Mouse (Mus musculus) embryonic facial prominence, embryonic 11.5 days (tissue): ENCODE results near the gene Trim43a. TPM values are rescaled to one million over a fixed set of nuclear protein-coding genes. Genes with fewer than 3 reads are reported as not detected.
"Not testable (repeated sequence)": the region's sequence is repeated elsewhere in the genome, so short reads cannot be mapped to it uniquely, and the experiment has no call there.

Source experiments
- ATAC-seq: fragments of 200-750 bp; cut with Nextera tagmentation; replicated peaks from 2 replicates; pipeline ENCODE4 v1.8.0; 2017; ENCODE audit warnings: low read depth; ENCODE audit not compliant: insufficient number of reproducible peaks, low FRiP score, low TSS enrichment
- DNase-seq: peaks from one replicate; pipeline ENCODE4 v3.0.0-alpha.2; 2015; ENCODE audit warnings: low spot score
- H3K27ac ChIP-seq: fragments of 300-500 bp; sonication (generic); replicated peaks from 2 replicates; pipeline ENCODE4 v1.5.1; 2014; ENCODE audit warnings: mild to moderate bottlenecking, low read depth, low read length, control low read depth
- H3K27me3 ChIP-seq: fragments of 300-500 bp; sonication (generic); 2 replicates; pipeline ENCODE4 v1.6.1; 2014; ENCODE audit warnings: mild to moderate bottlenecking, low read length, moderate library complexity, mixed read lengths; ENCODE audit not compliant: control insufficient read depth, insufficient read depth
- H3K36me3 ChIP-seq: fragments of 300-500 bp; sonication (generic); replicated peaks from 2 replicates; pipeline ENCODE4 v1.6.1; 2014; ENCODE audit warnings: low read depth, mild to moderate bottlenecking, low read length, moderate library complexity, mixed read lengths; ENCODE audit not compliant: control insufficient read depth, insufficient read depth
- H3K4me1 ChIP-seq: fragments of 300-500 bp; sonication (generic); 2 replicates; pipeline ENCODE4 v1.6.1; 2014; ENCODE audit warnings: low read length, mixed read lengths; ENCODE audit not compliant: control insufficient read depth, insufficient read depth
- H3K4me2 ChIP-seq: fragments of 300-500 bp; sonication (generic); 2 replicates; pipeline ENCODE4 v1.6.1; 2014; ENCODE audit warnings: low read depth, mild to moderate bottlenecking, control low read depth, low read length, moderate library complexity
- H3K4me3 ChIP-seq: fragments of 300-500 bp; sonication (generic); 2 replicates; pipeline ENCODE4 v1.5.1; 2014; ENCODE audit warnings: low read depth, low read length, control low read depth
- H3K9ac ChIP-seq: fragments of 300-500 bp; sonication (generic); replicated peaks from 2 replicates; pipeline ENCODE4 v1.6.1; 2014; ENCODE audit warnings: mild to moderate bottlenecking, control low read depth, low read length
- H3K9me3 ChIP-seq: fragments of 300-500 bp; sonication (generic); replicated peaks from 2 replicates; pipeline ENCODE4 v1.6.1; 2016; ENCODE audit warnings: mild to moderate bottlenecking, low read length, inconsistent platforms, mixed read lengths; ENCODE audit not compliant: control insufficient read depth
- WGBS: fragments of 180-500 bp; shearing (Covaris S2); extraction: QIAGEN DNeasy Blood & Tissue Kit; methylation state at CpG from one replicate; pipeline ENCODE4 v1.1.7; 2014; 5-methylcytosine and 5-hydroxymethylcytosine counted together
- polyA plus RNA-seq: library from polyadenylated mRNA; unstranded; fragments of >200 nt; fragmentation: Nextera tagmentation; extraction: Ambion mirVana; gene quantifications from 2 replicates; pipeline ENCODE4 v1.2.1, GENCODE M21; 2014

Trim43a gene
- polyA plus RNA-seq, 1 experiment from 2014 or later = not detected

DNA sequence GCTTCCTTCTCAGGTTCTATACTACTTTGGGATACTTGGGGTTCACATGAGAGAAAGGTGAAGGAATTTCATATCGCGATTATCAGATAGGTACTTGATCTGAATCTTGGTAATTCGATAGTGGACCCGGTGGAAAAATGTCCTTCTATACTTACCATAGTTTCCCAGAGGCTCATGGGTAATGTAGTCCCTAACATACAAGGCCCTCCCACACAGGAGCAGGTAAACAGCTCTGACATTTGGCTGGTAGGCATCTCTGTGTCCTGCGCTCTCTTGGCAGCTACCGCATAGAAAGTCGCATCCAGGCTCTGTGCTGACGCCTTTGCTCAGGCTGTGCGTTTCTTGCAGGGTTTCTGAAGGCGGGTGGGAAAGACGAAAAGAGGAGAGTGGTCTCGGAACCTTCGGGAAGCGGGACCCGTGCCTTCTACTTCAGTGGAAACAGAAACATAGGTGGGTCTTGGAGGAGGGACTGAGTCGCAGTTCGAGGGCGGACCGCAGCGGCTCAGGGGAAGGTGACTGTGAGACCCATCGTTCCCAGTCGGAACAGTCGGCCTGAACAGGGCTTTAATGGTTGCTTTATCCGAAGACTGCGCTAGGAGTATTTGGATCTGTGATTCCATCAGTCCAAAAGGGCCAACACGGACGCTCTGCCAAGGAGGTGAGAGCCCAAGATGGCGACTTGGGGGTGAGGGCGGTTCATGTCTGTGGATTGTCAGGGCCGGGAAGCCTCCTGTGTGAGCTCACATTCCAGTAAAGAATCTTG lies 32.7 kb upstream of the Trim43a start, which contains the start of gene Zfp949:
TSS of gene Zfp949 (plus strand) at position 170 of the 763 bp plus-strand sequence.
- no peaks in the 10 kb centered on the region for H3K9me3 ChIP-seq
- no peaks in the 10 kb centered on the region for H3K36me3 ChIP-seq
- WGBS = under 1% methylated on average over 30 of the region's 30 CpGs
- 0 out of 2 replicates have a peak within 1 kb of the TSS, but pooled peaks have one; percentile 16 for H3K27ac ChIP-seq
- peak within 1 kb of the TSS; percentile 52 for H3K9ac ChIP-seq
- peak; percentile 92 for DNase-seq
- H3K4me1 ChIP-seq = no peaks in the 10 kb centered on the region
- H3K27me3 ChIP-seq = no peaks in the 10 kb centered on the region
- peak within 1 kb of the TSS; percentile 51 for H3K4me2 ChIP-seq
- ATAC-seq = peak; percentile 91
- peak within 1 kb of the TSS; percentile 64 for H3K4me3 ChIP-seq

DNA sequence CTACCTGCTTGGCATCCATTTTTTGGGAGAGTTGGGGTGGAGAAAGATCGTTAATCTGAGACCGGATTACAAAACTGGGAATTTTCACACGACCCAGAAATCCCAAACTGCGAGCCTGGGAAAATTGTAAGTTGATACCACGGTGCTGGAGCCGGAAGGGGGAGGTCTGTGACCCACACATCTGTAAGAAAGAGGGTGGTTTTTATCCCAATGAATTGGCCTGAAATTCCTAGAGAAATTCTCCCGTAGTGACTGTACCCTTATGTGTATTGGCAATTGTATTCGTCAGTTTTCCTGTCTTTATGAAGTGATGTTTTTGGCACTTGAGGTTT lies 32.1 kb upstream of the Trim43a start:
- Histone ChIP-seq H3K4me3 (peak overlapping the region; percentile 64), H3K9me3 (no peaks in the 10 kb centered on the region), H3K27me3 (no peaks in the 10 kb centered on the region), H3K9ac (peak overlapping the region; percentile 52), H3K27ac (no peak overlapping the region), H3K36me3 (no peaks in the 10 kb centered on the region), H3K4me1 (no peaks in the 10 kb centered on the region), H3K4me2 (peak overlapping the region; percentile 51)
- ATAC-seq = no peak
- no peak for DNase-seq
- 3% methylated on average over 8 of the region's 8 CpGs for WGBS

DNA sequence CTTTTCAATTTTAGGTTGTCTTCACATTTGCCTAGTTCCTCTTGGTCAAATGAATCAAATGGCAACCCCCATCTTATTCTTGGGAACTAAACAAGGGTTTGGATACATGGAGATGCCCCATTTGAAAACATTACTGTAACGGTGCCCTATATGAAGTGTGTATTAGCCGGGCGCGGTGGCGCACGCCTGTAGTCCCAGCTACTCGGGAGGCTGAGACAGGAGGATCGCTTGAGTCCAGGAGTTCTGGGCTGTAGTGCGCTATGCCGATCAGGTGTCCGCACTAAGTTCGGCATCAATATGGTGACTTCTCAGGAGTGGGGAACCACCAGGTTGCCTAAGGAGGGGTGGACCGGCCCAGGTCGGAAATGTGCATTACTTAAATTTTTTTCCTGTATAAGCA lies 27.6 kb upstream of the Trim43a start:
- Histone ChIP-seq H3K9ac (no peak overlapping the region), H3K27ac (no peak overlapping the region), H3K9me3 (no peaks in the 10 kb centered on the region), H3K4me2 (no peak overlapping the region), H3K27me3 (no peaks in the 10 kb centered on the region), H3K4me3 (no peak overlapping the region), H3K36me3 (no peaks in the 10 kb centered on the region), H3K4me1 (no peaks in the 10 kb centered on the region)
- 96% methylated on average over 14 of the region's 14 CpGs for WGBS
- DNase-seq (no peak), ATAC-seq (no peak)

DNA sequence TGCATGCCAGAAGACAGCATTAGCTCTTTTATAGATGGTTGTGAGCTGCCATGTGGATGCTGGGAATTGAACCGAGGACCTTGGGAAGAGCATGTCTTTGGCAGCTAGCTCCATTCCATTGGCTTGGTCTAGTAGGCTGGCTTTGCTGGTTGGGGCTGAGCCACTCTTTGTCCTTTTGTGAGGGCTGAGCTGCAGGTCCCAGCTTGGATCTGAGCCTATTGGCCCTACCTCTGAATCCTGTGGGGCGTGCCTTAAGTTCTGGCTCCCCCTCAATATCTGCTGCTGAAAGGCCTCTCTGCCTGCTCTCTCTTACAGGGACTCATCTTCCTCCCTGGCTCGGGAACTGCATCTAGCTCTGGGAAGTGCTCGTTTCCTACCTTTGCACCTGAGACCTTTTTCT lies 22.5 kb upstream of the Trim43a start:
- no peaks in the 10 kb centered on the region for H3K4me1 ChIP-seq
- DNase-seq (no peak), ATAC-seq (no peak)
- H3K27ac ChIP-seq = no peak overlapping the region
- H3K27me3 ChIP-seq = no peaks in the 10 kb centered on the region
- H3K9ac ChIP-seq = no peak overlapping the region
- no peak overlapping the region for H3K4me2 ChIP-seq
- WGBS = 83% methylated on average over 4 of the region's 4 CpGs
- H3K36me3 ChIP-seq = 0 out of 2 replicates have a peak, but pooled peaks cover 2% of the 10 kb centered on the region
- no peak overlapping the region for H3K4me3 ChIP-seq
- H3K9me3 ChIP-seq = no peaks in the 10 kb centered on the region

DNA sequence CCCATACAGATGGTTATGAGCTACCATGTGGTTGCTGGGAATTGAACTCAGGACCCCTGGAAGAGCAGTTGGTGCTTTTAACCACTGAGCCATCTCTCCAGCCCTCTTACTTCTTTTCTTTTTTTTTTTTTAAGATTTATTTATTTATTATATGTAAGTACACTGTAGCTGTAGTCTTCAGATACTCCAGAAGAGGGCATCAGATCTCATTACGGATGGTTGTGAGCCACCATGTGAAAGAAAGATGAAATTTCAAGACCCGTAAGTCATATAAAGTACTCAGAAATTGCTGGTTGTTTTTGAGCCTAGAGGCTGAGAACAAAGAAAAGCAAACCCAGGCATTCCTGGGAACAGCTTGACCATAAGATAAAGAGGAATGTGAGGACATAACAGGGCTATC lies 19.2 kb upstream of the Trim43a start:
- H3K27me3 ChIP-seq, H3K9ac ChIP-seq, ATAC-seq, H3K4me1 ChIP-seq, H3K4me3 ChIP-seq, H3K4me2 ChIP-seq, DNase-seq, H3K36me3 ChIP-seq, H3K27ac ChIP-seq, H3K9me3 ChIP-seq: not testable (repeated sequence)
- WGBS = 93% methylated on average over 2 of the region's 2 CpGs

DNA sequence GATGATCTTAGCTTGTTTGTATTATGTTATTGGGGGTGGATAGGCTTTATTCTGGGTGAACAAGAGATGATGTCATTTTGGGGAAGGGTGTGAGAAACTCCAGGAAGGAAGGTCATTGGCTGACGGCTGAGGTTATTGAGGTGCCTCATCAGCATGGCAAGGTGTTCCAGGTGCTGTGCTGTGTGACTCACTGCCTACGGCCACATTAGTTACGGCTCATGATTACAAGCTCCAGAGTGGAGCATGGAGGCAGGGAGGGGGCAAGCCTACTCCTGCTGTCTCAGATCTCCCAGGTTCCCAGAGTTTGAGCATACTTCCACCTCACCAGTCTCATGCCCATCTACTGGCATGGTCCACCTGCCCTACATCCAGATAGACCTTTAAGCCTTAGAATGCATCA lies 10.2 kb upstream of the Trim43a start:
- not testable (repeated sequence) for ATAC-seq, H3K27me3 ChIP-seq, DNase-seq, H3K9ac ChIP-seq, H3K27ac ChIP-seq, H3K4me1 ChIP-seq, H3K4me3 ChIP-seq, H3K4me2 ChIP-seq, H3K9me3 ChIP-seq
- 97% methylated on average over 3 of the region's 3 CpGs for WGBS
- H3K36me3 ChIP-seq = peaks cover 21% of the 10 kb centered on the region

DNA sequence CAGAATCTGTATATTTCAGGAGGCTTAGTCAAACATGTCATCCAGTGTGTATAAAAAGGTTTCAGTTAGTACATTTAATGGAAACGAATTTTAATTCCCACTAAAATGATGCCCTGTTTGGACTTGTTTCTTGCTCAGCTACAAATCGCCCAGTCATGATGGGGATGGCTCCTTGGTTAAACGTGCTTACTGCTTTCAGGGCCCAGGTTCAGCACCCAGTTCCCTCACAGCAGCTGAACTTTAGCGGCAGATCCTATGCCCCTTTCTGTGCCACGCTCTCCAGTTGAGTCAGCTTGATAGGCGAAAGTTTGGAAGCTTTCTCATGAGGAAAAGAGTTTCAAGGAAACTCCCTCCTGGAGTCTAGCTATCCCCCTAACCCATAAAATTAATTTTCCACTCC lies 13.0 kb downstream of the Trim43a start:
- not testable (repeated sequence) for ATAC-seq, H3K36me3 ChIP-seq, H3K9ac ChIP-seq, H3K4me2 ChIP-seq, DNase-seq, H3K27me3 ChIP-seq, H3K27ac ChIP-seq, H3K4me1 ChIP-seq, H3K9me3 ChIP-seq, H3K4me3 ChIP-seq
- 86% methylated on average over 6 of the region's 6 CpGs for WGBS

DNA sequence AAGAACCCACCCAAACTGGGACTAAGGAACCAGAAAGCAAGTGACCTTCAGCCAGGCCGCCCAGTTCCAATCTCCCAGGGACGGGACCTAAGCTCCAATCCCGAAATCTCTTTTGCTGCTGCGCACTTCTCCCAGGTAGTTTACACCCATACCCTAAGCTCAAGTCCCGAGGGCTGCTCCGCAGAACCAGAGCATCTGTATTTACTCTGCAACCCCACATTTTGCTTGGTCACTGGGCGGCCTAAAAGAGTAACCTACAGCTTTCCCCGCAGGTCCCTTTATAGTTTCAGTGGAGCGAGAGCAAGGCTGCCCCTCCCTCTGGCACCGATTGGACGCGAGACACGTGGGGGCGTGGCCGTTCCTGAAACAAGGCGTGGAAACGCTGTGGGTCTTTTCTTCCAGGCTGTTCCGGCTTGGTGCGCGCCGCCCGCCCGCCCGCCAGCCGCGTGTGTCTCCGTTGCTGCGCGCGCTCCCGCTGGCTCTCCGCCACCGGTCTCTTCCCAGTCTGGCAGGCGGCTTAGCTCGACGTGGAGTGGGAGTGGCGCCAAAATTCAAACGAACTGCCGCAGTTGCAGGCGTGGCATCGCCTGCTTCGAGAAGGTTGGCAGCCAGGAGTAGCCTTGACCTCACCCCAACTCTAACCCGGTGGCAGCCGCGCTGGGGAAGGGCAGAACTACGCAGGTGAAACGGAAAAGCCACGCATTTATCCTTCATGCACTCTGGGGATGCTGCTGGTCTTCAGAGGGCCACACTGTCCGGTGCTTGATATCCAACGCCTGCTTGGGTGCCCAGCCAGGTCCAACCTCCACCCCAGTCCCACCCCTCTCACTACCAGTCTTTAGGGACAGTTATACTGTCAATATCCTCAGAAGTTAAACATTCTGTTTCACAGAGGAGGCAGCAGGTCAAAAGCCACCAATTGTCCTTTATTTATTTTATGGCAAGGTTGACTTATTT lies 18.8 kb downstream of the Trim43a start:
- Histone ChIP-seq H3K4me2 (peak overlapping the region; percentile 44), H3K4me3 (peak overlapping the region; percentile 27), H3K9ac (0 out of 2 replicates have a peak overlapping the region, but pooled peaks have one; percentile 22)
- ATAC-seq (peak; percentile 97), DNase-seq (peak; percentile 90)
- H3K27me3 ChIP-seq, H3K36me3 ChIP-seq, H3K9me3 ChIP-seq, H3K27ac ChIP-seq, H3K4me1 ChIP-seq: not testable (repeated sequence)
- WGBS = under 1% methylated on average over 43 of the region's 50 CpGs
